Mouse (Mus musculus): ENCODE results near the gene Slc39a3. TPM values are rescaled to one million over a fixed set of nuclear protein-coding genes. Genes with fewer than 3 reads are reported as not detected.

Slc39a3 gene
- 12.6 and 13.1 TPM in 2 replicates for total RNA-seq (2012; rRNA removed)

GRCm38 (mm10) chr10:81036988-81037580 is at the start of gene Slc39a3:
Gene Slc39a3, minus strand, starts transcription at chr10:81037426.
- Histone ChIP-seq H3K9me3 (ENCODE audit: control insufficient read depth, insufficient read depth, low read depth, low read length) (no peaks in the 10 kb centered on the region), H3K4me1 (ENCODE audit: control insufficient read depth in 2 of 2, insufficient read depth in 2 of 2, low read length in 2 of 2, poor library complexity in 1 of 2) (no peaks in the 10 kb centered on the region), H3K4me3 (ENCODE audit: insufficient read depth in 1 of 2, low read depth in 1 of 2, low read length in 2 of 2, poor library complexity in 1 of 2, severe bottlenecking in 1 of 2) (peak within 1 kb of the TSS; percentile 71 to 72), H3K27ac (ENCODE audit: insufficient read depth, low read depth, low read length, poor library complexity, severe bottlenecking) (no peak within 1 kb of the TSS), H3K36me3 (ENCODE audit: control insufficient read depth, insufficient read depth, low read length, poor library complexity, severe bottlenecking) (no peaks in the 10 kb centered on the region), H3K9ac (ENCODE audit: insufficient read depth, low read depth, low read length, poor library complexity, severe bottlenecking) (peak within 1 kb of the TSS; percentile 75)
- DNase-seq (ENCODE audit: low read depth, low spot score): peak; percentile 100
- in situ Hi-C loops (cut with MboI; ENCODE audit: low sequenced_read_pairs in 2 of 2, unreplicated experiment in 2 of 2): no loop called here
- TF ChIP-seq CHD2 (IDR thresholded peaks at IDR 0.05; ENCODE audit: low read depth, low read length) (peak; percentile 98), HCFC1 (IDR thresholded peaks at IDR 0.05; ENCODE audit: borderline replicate concordance, insufficient read depth, low read length) (peak; percentile 87), MAFK (IDR thresholded peaks at IDR 0.05; ENCODE audit: insufficient read depth, low read depth, low read length) (no peak), ZC3H11A (IDR thresholded peaks at IDR 0.05; ENCODE audit: borderline replicate concordance, low read depth, low read length) (0 out of 2 replicates have a peak, but pooled peaks have one; percentile 6)

- peaks cover 0 to 8% of the 10 kb centered on the region in 2 experiments; a peak in 3 of 4 replicates for H3K4me1 ChIP-seq (ENCODE audit: control insufficient read depth in 2 of 2, insufficient read depth in 2 of 2, low read length in 2 of 2, poor library complexity in 1 of 2)
- in situ Hi-C loops (cut with MboI; ENCODE audit: low sequenced_read_pairs in 2 of 2, unreplicated experiment in 2 of 2): no loop called here
- DNase-seq (ENCODE audit: low read depth, low spot score): peak; percentile 59
- no peak overlapping the region for H3K27ac ChIP-seq (ENCODE audit: insufficient read depth, low read depth, low read length, poor library complexity, severe bottlenecking)
- no peak overlapping the region for H3K4me3 ChIP-seq (ENCODE audit: insufficient read depth in 1 of 2, low read depth in 1 of 2, low read length in 2 of 2, poor library complexity in 1 of 2, severe bottlenecking in 1 of 2)
- H3K9ac ChIP-seq (ENCODE audit: insufficient read depth, low read depth, low read length, poor library complexity, severe bottlenecking): no peak overlapping the region
- H3K9me3 ChIP-seq (ENCODE audit: control insufficient read depth, insufficient read depth, low read depth, low read length): no peaks in the 10 kb centered on the region
- peaks cover 5% of the 10 kb centered on the region for H3K36me3 ChIP-seq (ENCODE audit: control insufficient read depth, insufficient read depth, low read length, poor library complexity, severe bottlenecking)
- no peak for TF ChIP-seq ZC3H11A (IDR thresholded peaks at IDR 0.05; ENCODE audit: borderline replicate concordance, low read depth, low read length)
- no peak for TF ChIP-seq CHD2 (IDR thresholded peaks at IDR 0.05; ENCODE audit: low read depth, low read length)
- TF ChIP-seq HCFC1 (IDR thresholded peaks at IDR 0.05; ENCODE audit: borderline replicate concordance, insufficient read depth, low read length): no peak
- TF ChIP-seq ZNF384 (IDR thresholded peaks at IDR 0.05; ENCODE audit: low read depth, low read length): no peak
- TF ChIP-seq MAFK (IDR thresholded peaks at IDR 0.05; ENCODE audit: insufficient read depth, low read depth, low read length): no peak
Measured at GRCm38 (mm10) chr10:81087021-81087420, 49.8 kb upstream of the Slc39a3 start.

- peak; percentile 90 for DNase-seq (ENCODE audit: low read depth, low spot score)
- Histone ChIP-seq H3K4me3 (ENCODE audit: insufficient read depth in 1 of 2, low read depth in 1 of 2, low read length in 2 of 2, poor library complexity in 1 of 2, severe bottlenecking in 1 of 2) (no peak overlapping the region), H3K9me3 (ENCODE audit: control insufficient read depth, insufficient read depth, low read depth, low read length) (no peaks in the 10 kb centered on the region), H3K9ac (ENCODE audit: insufficient read depth, low read depth, low read length, poor library complexity, severe bottlenecking) (peak overlapping the region; percentile 39; the same call in 1 of the 2 replicates), H3K36me3 (ENCODE audit: control insufficient read depth, insufficient read depth, low read length, poor library complexity, severe bottlenecking) (peaks cover 51% of the 10 kb centered on the region), H3K4me1 (ENCODE audit: control insufficient read depth in 2 of 2, insufficient read depth in 2 of 2, low read length in 2 of 2, poor library complexity in 1 of 2) (peaks cover 0 to 9% of the 10 kb centered on the region in 2 experiments; a peak in 3 of 4 replicates), H3K27ac (ENCODE audit: insufficient read depth, low read depth, low read length, poor library complexity, severe bottlenecking) (peak overlapping the region; percentile 73; the same call in 1 of the 2 replicates)
- TF ChIP-seq CHD2 (IDR thresholded peaks at IDR 0.05; ENCODE audit: low read depth, low read length) (no peak), ZC3H11A (IDR thresholded peaks at IDR 0.05; ENCODE audit: borderline replicate concordance, low read depth, low read length) (0 out of 2 replicates have a peak, but pooled peaks have one; percentile 14)
- in situ Hi-C loops (cut with MboI; ENCODE audit: low sequenced_read_pairs in 2 of 2, unreplicated experiment in 2 of 2): no loop called here
Measured at GRCm38 (mm10) chr10:81082168-81082960, 45.1 kb upstream of the Slc39a3 start.

GRCm38 (mm10) chr10:81080008-81080655 is 42.9 kb upstream of the Slc39a3 start:
- in situ Hi-C loops (cut with MboI; ENCODE audit: low sequenced_read_pairs in 2 of 2, unreplicated experiment in 2 of 2): no loop called here
- TF ChIP-seq ZNF384 (IDR thresholded peaks at IDR 0.05; ENCODE audit: low read depth, low read length) (no peak), MAFK (IDR thresholded peaks at IDR 0.05; ENCODE audit: insufficient read depth, low read depth, low read length) (no peak), CHD2 (IDR thresholded peaks at IDR 0.05; ENCODE audit: low read depth, low read length) (no peak), ZC3H11A (IDR thresholded peaks at IDR 0.05; ENCODE audit: borderline replicate concordance, low read depth, low read length) (no peak), HCFC1 (IDR thresholded peaks at IDR 0.05; ENCODE audit: borderline replicate concordance, insufficient read depth, low read length) (no peak)
- Histone ChIP-seq H3K4me1 (ENCODE audit: control insufficient read depth in 2 of 2, insufficient read depth in 2 of 2, low read length in 2 of 2, poor library complexity in 1 of 2) (peaks cover 0 to 9% of the 10 kb centered on the region in 2 experiments; a peak in 3 of 4 replicates), H3K9ac (ENCODE audit: insufficient read depth, low read depth, low read length, poor library complexity, severe bottlenecking) (no peak overlapping the region), H3K27ac (ENCODE audit: insufficient read depth, low read depth, low read length, poor library complexity, severe bottlenecking) (no peak overlapping the region), H3K36me3 (ENCODE audit: control insufficient read depth, insufficient read depth, low read length, poor library complexity, severe bottlenecking) (peaks cover 68% of the 10 kb centered on the region), H3K4me3 (ENCODE audit: insufficient read depth in 1 of 2, low read depth in 1 of 2, low read length in 2 of 2, poor library complexity in 1 of 2, severe bottlenecking in 1 of 2) (no peak overlapping the region), H3K9me3 (ENCODE audit: control insufficient read depth, insufficient read depth, low read depth, low read length) (no peaks in the 10 kb centered on the region)
- DNase-seq (ENCODE audit: low read depth, low spot score): no peak

Measured in ES-E14 (cell line).